Mouse (Mus musculus) monocyte, adult 2 months (primary cell): Measurements from ENCODE around the gene Ccdc157.
"Not testable (repeated sequence)": the region's sequence is repeated elsewhere in the genome, so short reads cannot be mapped to it uniquely, and the experiment has no call there.

Source experiments
- DNase-seq, 2 experiments: peaks; one replicate each; pipeline ENCODE4 v3.0.0; 2022; ENCODE audit warnings: low spot score in 2 of 2, low read depth in 1 of 2

Gene Ccdc157

DNA sequence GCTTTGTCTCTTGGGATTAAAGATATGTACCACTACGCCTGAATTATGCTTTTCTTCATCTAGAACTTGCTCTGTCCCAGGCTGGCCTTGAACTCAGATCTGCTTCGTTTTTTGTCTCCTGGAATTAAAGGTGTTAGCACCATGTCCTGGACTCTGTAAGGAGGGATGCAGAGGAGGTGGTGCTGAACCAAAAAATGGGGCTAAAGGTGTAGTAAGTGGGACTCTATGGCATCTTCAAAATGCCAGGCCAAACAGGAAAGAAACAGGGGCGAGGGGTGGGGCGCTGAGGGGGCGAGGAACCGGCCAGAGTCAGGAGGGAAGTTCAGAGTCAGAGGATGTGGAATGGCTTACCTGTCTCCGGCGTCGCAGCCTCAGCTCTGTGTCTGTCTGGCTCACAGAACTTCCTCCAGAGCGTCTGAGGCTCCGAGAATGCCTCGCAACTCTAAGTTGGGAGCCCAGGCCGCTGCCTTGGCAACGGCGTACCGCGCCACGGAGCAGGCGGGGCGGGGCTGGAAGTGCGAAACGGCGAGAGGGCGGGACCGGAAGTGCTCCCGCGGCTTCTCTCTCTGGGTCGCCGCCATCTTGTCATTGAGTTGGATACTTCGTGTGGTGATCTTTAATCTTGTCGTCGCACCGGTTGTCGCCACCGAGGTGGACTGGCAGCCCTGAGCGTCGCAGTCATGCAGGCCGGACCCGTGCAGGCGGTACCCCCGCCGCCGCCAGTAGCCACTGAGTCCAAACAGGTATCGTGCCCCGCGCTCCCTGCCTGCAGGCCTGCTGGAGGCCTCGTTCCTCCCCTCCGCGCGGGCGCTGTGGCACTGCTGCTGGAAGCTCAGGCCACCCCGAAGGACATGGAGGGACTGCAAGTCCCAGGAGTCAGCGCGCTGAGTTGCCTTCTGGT, at the start of gene Ccdc157, which contains the start of gene Sf3a1:
TSS of gene Ccdc157 (minus strand) at position 486 of the 901 bp plus-strand sequence.
TSS of gene Sf3a1 (plus strand) at position 543 of the 901 bp plus-strand sequence.
- peak; percentile 83 to 91 for DNase-seq

DNA sequence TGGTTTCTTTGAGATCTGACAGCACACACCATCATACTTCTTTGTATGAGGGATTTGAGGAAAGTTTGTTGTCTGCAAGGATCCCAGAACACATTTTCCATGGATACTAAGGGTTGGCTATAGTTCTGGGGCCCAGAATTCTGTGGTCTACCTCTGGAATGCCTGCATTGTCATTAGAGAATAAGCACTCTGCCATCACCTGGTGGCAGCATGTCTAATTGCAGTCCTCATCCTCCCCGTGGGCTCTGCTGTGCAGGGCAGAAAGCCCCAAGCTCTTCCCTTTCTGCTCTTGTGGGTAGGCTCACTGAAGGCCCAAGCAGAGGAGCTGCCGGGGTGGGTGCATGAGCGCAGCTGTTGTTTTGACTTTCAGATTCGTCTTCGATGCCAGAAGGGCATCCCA, 49.5 kb upstream of the Ccdc157 start:
- no peak for DNase-seq

DNA sequence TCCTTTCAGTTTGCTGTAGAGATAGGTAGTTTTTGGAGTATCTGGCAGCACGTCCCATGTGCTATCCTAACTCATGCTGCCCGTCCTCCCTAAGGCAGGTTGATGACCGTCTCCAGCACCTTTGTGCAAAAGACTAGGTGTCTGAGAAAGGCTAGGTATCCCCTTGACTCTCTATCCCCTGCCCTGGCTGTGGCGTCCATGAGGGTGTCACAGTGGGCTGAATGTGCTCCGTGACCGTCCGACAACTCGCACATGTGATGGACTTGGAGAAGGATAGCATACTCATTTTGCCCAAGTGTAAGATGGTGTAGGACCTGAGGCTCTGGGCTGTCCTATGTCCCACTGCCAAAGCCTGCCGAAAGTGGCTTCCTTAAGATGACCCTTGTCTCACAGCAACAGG, 47.6 kb upstream of the Ccdc157 start:
- no peak for DNase-seq

DNA sequence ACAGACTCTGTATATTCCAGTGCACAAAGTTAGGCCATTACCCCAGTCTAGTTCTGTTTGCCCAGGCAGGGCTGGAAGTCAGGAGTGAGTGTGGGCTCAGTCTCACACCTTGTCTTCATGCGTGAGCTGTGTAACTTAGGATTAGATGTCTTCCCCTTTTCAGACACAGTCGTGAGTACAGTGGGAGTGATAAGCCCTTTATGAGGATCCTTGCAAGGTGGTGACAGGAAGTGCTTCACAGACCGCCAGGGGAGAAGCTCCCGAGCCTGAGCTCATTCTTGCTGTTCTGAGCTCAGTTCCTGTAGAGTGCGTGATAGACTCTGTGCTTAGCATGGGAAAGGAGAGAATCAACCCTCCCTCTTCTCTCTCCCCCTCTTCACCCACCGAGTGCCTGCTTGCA, 46.5 kb upstream of the Ccdc157 start:
- no peak for DNase-seq

DNA sequence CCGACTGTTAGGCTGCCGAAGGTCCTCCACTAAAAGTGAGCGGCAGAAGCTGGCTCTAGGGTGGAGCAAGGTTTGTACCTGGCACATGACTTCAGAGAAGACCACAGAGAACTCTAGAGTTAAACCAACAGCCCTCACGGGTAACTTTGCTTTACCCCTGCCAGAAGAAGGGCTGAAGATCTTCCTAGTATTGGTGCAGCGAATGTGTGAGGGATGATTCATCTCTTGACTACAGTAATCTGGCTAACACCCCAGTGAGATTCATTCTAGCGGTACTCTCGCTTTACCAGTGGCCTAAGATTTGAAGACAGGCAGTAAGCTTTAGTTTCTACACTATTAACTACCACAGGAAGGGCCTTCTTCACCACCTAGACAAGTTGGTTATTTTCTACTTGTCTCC, 45.9 kb upstream of the Ccdc157 start:
- DNase-seq, result no peak

DNA sequence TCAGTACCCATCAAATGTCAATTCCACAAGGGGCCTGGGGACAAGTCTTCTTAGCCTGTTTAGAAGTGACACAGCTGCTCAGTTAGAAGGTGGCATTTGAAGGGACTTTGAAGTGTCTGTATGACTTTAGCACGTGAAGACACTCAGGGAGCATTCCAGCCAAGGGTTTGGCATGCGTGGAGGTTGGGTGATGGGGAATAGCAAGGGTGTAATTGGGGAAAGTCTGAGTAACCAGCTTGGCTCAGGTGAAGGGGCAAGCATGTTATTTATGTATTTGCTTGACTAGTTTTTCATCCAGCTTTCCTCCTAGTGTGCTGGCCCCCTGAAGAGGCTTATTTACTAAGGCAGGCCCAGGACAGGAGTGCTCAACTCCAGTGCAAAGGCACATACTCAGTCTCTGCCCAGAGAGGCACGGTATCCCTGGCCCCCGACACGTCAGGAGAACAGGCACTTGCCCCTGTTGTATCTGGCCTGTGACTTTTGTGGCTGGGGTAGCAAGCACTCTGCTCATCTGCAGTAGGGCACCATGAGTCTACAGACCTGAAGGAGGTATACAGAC, 45.1 kb upstream of the Ccdc157 start:
- DNase-seq, result no peak

DNA sequence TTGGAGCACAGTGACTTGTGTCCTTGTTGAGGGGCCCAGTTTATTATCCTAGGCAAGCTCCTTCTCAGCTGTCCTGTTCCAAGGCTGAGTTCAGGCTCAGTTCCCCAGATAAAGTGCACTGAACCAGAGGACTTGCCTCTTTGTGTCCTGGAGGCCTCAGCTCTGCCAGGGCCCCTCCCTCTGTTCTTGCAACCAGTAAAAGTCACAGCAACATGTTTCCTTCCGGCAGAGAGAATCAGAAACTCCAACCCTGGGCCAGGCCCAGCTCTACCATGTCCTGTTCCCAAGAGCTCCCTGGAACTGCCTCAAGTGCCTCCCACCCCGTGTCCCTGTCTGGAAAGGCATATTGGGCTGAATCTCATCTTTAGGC, 43.6 kb upstream of the Ccdc157 start:
- DNase-seq, result no peak

DNA sequence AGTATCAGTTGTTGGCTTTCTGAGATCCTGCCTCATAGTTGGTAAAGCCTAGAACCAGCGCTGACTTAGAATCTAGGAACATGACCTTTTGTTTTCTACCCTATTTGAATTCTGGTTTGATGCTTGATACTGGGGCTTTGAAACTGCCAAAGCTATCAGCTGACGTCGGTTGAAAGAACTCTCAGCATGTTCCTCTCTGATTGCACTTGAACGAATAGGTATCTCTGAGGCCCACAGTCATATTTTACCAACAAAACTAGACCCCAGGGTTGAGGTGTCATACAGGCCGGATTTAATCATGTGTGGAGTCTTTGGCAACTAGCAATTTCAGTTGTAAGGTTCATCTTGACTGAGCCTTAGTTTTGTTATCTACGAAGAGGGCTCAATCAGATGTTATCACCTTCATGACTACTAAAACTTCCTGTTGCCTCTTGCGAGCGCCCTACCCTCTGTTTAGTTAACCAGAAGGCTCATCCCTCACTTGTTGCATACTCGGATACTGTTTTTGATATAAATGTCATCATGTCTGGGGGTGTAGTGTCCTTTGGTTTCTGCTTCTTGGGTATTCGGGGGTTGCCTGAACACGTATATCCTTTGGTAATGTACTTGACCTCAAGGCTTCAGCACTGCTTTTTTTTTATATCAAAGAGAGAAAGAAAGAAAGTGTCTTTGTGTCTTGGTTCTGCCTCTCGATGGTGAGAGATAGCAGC, 43.1 kb upstream of the Ccdc157 start:
- no peak for DNase-seq

DNA sequence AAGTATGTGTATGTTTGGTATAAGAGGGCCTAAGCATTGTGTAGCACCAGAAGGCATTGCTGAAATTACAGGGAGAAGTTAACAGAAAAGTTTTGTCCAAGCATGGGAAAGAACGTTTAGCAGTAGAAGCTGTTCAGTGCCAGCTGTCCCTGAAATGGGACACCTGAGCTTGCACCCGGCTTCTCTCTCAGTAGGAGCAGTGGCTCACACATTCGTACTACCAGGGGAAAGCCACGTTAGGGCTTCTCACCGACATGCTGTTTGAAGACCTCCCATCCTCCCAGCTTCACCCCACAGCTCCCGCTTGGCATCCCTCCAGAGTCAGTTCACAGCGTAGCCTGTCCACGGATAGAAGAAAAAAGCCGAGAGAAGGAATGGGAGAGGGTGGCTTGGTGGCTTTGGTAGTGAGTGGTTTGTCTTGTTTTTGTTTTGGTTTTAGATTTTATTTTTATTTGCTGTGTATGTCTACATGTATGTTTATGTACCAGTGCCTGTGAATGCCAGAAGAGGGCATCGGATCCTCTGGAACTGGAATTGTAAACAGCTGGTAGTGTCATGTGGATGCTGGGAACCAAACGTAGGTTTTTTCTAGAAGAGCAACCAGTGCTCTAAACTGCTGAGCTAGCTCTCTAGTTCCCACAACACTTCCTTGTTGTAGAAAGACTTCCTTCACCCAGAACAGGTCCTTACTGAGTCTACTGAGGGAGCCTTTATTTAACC, 42.0 kb upstream of the Ccdc157 start:
- DNase-seq, result no peak

DNA sequence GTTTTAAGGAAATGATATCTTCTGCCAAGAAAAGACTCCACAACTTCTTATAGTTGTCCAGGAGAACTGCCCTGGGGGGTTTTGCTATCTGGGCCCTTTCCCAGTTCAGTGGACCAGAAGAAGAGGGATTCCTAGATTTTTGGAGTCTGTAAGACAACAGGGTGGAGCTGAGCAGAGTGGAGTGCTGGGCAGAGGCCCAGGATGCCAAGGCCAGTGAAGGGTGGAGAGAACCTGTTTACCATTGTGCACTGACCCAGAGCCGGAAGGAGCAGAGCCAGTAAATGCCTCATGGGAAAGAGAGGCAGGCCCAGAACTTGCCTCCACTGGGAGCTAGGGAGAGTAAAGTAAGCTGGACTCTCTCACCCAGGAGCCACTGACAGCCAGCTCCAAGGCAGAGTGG, 37.6 kb upstream of the Ccdc157 start:
- DNase-seq, result no peak

DNA sequence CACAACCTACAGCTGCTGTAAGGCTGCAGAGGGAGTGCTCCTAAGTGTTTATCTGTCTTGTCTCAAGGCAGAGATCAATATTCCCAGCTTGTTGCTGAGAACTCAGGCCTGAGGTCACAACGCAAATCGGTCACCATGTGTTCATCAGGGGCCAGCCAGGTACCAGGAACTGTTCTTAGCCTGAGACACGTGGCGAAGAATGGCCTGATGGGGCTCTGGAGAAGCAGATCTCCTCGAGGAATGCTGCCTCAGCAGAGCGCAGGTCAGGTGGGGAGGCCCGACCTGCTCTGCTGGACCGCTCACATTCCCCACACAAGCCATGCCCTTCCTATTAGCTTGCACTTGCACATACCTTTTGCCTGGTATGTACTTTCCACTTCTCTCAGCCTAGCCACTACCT, 36.5 kb upstream of the Ccdc157 start:
- no peak for DNase-seq

DNA sequence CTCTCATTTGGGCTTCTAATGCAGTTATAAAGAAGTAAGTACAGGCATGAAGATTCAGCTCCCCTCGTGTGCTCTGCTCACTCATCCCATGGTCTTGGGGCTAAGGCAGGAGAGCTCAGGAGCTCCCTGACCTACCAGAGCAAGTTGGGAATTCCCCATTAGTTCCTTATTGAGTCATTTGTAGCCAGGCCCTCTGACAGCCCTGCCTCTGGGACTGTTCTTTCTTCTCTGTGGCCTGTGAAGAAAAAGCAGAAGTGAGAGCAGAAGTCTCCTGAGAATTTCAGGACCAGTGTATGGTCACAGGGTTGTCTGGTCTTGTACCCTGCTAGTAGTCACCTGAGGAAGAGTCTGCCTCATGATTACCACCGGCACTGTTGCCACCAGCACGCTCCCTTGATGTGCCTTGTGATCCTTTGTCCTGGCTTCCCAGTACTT, 35.5 kb upstream of the Ccdc157 start:
- DNase-seq, result peak; percentile 59 to 66

DNA sequence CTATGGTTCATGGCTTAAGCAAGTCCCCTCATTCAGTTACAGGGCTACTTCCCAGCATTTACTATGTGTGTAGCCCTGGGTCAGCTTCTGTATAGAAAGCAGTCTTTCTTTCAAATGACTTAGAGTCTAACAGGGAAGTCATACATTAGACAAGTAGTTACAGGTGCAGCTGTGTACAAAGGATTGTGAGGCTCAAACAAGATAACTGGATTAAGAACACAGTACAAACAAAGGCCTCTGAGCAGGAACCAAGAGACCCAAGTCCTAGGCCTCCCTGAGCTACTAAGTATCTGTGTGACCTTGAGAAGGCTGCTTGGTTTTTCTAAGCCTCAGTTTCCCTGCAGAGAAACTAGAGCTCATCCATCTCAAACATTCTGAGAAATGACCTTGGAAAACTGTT, 33.3 kb upstream of the Ccdc157 start:
- no peak for DNase-seq

DNA sequence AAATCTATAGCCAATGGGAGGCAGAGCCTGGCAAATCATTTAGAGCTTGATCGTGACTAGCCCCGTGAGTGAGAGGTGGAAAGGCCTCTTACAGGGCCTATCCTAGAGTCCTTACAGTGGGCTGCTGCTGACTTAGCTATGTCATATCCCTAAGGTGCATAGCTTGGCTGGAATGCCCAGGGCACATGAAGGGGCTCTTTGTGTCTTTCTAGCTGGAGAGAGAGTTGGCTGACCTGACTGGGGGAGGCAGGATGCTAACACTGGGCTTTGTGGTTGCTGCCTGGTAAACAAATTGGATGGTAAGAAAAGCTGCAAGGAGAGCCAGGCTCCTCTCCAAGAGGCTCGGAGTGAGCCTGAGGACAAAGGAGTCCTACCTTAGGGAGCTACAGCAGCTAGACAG, 32.7 kb upstream of the Ccdc157 start:
- no peak for DNase-seq

DNA sequence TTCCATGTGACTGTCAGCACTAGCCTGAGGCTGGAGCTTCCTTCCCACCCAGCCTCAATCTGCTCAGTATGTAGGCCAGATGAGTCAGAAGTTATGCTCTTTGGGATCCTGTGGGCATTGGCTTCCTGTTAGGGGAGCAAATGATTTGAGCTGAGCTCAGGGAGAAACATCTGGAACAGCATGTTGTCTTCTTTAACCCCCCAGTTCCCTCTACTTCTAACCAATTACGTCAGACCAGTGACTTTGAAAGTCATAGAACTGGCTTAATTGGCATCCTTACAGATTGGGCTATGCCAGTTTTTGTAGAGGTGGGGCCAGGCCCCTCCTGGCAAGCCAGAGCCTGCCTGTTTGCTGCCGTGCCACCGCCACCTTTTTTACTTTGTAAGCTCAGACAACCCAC, 30.6 kb upstream of the Ccdc157 start:
- DNase-seq, result no peak

DNA sequence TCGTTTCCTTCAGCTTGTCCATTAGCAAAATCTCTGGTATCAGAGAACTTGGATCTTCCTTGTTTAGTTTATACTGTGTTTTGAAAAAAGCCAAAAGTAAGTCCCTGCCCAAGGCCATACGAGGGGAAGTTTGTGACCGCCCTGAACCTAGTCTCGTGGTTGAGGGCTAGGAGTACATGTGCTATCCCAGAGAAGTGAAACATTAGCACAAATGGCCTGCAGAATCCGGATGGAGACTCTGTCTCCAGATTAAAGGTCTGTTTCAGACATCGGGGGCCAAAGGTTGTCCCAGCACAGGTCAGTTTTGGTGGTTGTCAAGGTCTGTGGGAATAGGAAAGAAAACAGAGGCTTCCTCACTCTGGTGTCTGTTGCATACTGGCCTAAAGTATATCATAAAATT, 29.1 kb upstream of the Ccdc157 start:
- no peak for DNase-seq

DNA sequence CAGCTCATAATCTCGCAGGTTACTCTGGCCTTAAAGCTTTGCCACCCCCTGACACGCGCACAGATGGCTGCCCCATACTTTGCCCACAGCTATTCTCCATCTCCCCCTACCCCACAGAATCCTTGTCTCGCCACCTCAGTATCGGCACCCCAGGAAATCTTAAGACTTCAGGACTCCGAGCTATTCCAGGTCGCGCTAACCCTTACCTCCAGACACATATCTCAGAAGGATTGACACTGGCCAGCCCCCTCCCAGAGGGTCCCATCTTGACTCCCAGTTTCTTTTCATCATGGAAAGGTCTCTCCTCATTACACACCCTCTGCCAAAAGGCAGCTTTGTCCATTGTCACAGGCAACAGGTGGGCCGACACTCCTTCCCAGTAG, 27.2 kb upstream of the Ccdc157 start:
- DNase-seq, result no peak

DNA sequence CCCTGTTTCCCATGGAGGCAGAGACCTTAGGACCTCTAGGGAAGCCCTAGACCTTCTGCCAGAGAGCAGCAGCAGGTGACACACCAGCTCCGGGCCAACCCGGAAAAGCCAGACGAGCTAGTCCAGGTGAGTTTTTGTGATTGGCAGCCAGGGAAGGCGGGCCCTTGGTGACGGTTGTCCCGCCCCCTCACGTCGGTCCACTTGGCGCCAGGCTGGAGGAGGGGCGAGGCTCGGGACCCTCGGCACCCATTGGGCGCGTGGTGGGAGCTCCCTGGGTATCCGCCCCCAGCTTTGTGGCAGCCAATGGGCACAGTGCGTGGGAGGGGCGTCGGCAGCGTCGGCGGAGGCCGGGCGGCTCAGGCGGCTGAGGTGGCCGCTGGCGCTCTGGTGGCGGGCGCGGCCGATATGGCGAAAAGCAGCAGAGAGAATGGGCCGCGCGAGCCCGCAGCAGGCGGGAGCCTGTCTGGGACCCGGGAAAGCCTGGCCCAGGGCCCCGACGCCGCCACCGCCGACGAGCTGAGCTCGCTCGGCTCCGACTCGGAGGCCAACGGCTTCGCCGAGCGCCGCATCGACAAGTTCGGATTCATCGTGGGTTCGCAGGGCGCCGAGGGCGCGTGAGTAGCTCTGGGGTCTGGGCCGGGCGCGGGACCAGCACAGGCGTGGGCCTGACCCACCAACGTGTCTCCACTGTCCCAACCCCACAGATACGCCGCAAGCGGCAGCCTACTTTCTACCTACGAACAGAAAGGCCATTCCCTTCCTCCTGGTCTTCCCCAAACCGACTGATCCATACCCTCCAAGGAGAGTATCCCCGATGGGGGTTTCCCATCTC, 26.6 kb upstream of the Ccdc157 start, which contains the start of gene Tbc1d10a:
TSS of gene Tbc1d10a (plus strand) at position 304 of the 832 bp plus-strand sequence.
- peak; percentile 92 to 94 for DNase-seq

DNA sequence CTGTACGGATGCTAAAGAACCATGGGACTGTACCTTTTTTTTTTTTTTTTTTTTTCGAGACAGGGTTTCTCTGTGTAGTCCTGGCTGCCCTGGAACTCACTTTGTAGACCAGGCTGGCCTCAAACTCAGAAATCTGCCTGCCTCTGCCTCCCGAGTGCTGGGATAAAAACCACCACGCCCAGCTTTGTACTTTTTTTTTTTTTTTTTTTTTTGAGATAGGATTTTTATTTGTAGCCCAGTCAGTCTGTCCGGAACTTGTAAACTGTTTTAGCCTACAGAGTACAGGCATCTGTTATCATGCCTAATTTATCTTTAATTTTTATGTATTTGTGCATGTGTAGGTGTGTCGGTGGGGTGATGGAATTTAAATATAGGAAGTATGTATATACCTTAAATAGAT, 25.4 kb upstream of the Ccdc157 start:
- not testable (repeated sequence) for DNase-seq

DNA sequence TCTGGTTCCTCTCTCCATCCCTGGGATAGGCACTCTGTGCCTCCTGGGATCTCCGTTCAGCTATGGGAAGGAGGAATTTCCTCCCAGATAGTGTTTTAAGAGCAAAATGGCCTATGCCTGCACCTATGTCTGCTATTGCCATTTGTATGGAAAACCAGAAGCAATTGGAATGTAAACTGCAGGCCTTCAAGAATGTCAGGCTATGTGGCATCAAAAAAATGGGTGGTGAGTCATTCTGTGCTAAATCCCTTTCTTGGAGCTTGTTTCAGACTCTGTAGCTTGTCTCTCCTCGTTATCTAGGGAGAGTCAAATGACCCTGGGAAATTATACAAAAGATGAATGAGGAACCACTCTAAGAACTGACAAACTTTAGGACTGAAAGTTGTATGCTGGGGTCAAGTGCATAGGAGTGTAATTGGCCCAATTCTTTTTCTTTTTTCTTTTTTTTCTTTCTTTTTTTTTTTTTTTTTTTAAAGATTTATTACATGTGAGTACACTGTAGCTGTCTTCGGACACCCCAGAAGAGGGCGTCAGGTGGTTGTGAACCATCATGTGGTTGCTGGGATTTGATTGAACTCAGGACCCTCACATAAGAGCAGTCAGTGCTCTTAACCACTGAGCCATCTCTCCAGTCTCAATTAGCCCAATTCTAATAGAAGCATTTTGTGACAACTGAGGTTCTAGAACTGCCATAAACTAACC, 24.3 kb upstream of the Ccdc157 start:
- DNase-seq, result no peak
